Mouse (Mus musculus) midbrain, postnatal 0 days (tissue): ENCODE data around the gene Itpr2. TPM values are rescaled to one million over a fixed set of nuclear protein-coding genes. Genes with fewer than 3 reads are reported as not detected.
A peak's percentile ranks its signal among the peaks of the same experiment; 100 is the strongest.

ENCODE experiments used
- ATAC-seq: fragments of 200-750 bp; cut with Nextera tagmentation; 2 replicates; pipeline ENCODE4 v1.8.0; 2017; ENCODE audit warnings: moderate number of reproducible peaks, mild to moderate bottlenecking, moderate TSS enrichment, moderate library complexity; ENCODE audit not compliant: low FRiP score
- DNase-seq: peaks from one replicate; pipeline ENCODE4 v3.0.0-alpha.2; 2015; ENCODE audit warnings: low spot score
- H3K27ac ChIP-seq: fragments of 300-500 bp; sonication (generic); 2 replicates; pipeline ENCODE4 v1.5.1; 2014; ENCODE audit warnings: low read depth, mild to moderate bottlenecking, low read length, mixed read lengths
- H3K27me3 ChIP-seq: fragments of 300-500 bp; sonication (generic); 2 replicates; pipeline ENCODE4 v1.6.1; 2014; ENCODE audit warnings: low read length, control low read depth, mixed read lengths; ENCODE audit not compliant: insufficient read depth
- H3K36me3 ChIP-seq: fragments of 300-500 bp; sonication (generic); 2 replicates; pipeline ENCODE4 v1.6.1; 2014; ENCODE audit warnings: low read length, control low read depth, mixed read lengths; ENCODE audit not compliant: insufficient read depth
- H3K4me1 ChIP-seq: fragments of 300-500 bp; sonication (generic); 2 replicates; pipeline ENCODE4 v1.6.1; 2014; ENCODE audit warnings: mild to moderate bottlenecking, control low read depth, antibody characterized with exemption, low read length, mixed read lengths; ENCODE audit not compliant: insufficient read depth
- H3K4me2 ChIP-seq: fragments of 300-500 bp; sonication (generic); 2 replicates; pipeline ENCODE4 v1.6.1; 2014; ENCODE audit warnings: low read depth, mild to moderate bottlenecking, low read length, mixed read lengths; ENCODE audit not compliant: poor library complexity, severe bottlenecking
- H3K4me3 ChIP-seq: fragments of 300-500 bp; sonication (generic); 2 replicates; pipeline ENCODE4 v1.5.1; 2014; ENCODE audit warnings: low read depth, mild to moderate bottlenecking, low read length, moderate library complexity
- H3K9ac ChIP-seq: fragments of 300-500 bp; sonication (generic); replicated peaks from 2 replicates; pipeline ENCODE4 v1.6.1; 2014; ENCODE audit warnings: mild to moderate bottlenecking, low read length, moderate library complexity, mixed read lengths; ENCODE audit not compliant: poor library complexity, severe bottlenecking
- H3K9me3 ChIP-seq: fragments of 300-500 bp; sonication (generic); 2 replicates; pipeline ENCODE4 v1.6.1; 2016; ENCODE audit warnings: low read length, control low read depth
- CTCF ChIP-seq: IDR thresholded peaks from 2 replicates; pipeline ENCODE4 v1.5.1; 2016; ENCODE audit warnings: antibody characterized with exemption, mild to moderate bottlenecking
- WGBS: fragments of 180-500 bp; shearing (Covaris S2); extraction: QIAGEN DNeasy Blood & Tissue Kit; methylation state at CpG from one replicate; pipeline ENCODE4 v1.1.7; 2014; 5-methylcytosine and 5-hydroxymethylcytosine counted together
- polyA plus RNA-seq: library from polyadenylated mRNA; unstranded; fragments of >200 nt; fragmentation: Nextera tagmentation; extraction: Ambion mirVana; gene quantifications from 2 replicates; pipeline ENCODE4 v1.2.1, GENCODE M21; 2015
- total RNA-seq: library from RNA; depleted of rRNA; stranded (reverse); fragments of >200 nt; gene quantifications from 2 replicates; pipeline ENCODE4 v1.2.3, GENCODE M21; 2014

The Itpr2 gene
- total and polyA plus RNA-seq, 2 experiments from 2014 or later: 9.1 to 15.9 TPM

DNA sequence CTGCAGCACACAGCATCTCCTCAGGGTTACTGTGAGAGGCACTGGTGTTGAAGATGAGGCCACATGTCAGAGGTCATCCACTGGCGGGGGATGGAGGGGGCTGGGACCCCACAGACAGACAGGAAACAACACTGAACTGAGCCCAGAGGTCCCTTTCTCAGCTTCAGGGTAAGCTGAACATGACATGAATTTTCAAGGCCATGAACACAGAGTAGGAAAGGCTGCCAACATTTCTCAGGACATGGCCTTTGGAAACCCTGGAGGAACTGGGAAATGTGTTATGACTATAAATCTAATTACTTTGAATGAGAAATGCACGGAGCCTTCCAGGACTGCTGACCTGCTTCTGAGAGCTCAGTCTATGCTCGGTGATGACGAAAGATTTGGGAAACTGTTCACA lies 144.1 kb downstream of the Itpr2 start:
- H3K36me3 ChIP-seq: no peaks in the 10 kb centered on the region
- no peak overlapping the region for H3K4me3 ChIP-seq
- DNase-seq (peak; percentile 59), ATAC-seq (0 out of 2 replicates have a peak, but pooled peaks have one; percentile 34)
- H3K4me2 ChIP-seq: no peak overlapping the region
- 51% methylated on average over 4 of the region's 4 CpGs for WGBS
- H3K9ac ChIP-seq: no peak overlapping the region
- TF ChIP-seq CTCF: no peak
- H3K27ac ChIP-seq: 0 out of 2 replicates have a peak overlapping the region, but pooled peaks have one; percentile 3
- H3K9me3 ChIP-seq: no peaks in the 10 kb centered on the region
- no peaks in the 10 kb centered on the region for H3K27me3 ChIP-seq
- H3K4me1 ChIP-seq: no peaks in the 10 kb centered on the region

GRCm38 (mm10) chr6:146352258-146352805 lies 149.7 kb downstream of the Itpr2 start:
- peak; percentile 77 for ATAC-seq
- H3K4me2 ChIP-seq: no peak overlapping the region
- peak overlapping the region; percentile 60 for H3K27ac ChIP-seq
- no peaks in the 10 kb centered on the region for H3K9me3 ChIP-seq
- no peaks in the 10 kb centered on the region for H3K27me3 ChIP-seq
- no peak for TF ChIP-seq CTCF
- WGBS: 26% methylated on average over 9 of the region's 9 CpGs
- 0 out of 2 replicates have a peak, but pooled peaks cover 10% of the 10 kb centered on the region for H3K4me1 ChIP-seq
- peak; percentile 32 for DNase-seq
- H3K36me3 ChIP-seq: no peaks in the 10 kb centered on the region
- no peak overlapping the region for H3K9ac ChIP-seq
- H3K4me3 ChIP-seq: no peak overlapping the region

DNA sequence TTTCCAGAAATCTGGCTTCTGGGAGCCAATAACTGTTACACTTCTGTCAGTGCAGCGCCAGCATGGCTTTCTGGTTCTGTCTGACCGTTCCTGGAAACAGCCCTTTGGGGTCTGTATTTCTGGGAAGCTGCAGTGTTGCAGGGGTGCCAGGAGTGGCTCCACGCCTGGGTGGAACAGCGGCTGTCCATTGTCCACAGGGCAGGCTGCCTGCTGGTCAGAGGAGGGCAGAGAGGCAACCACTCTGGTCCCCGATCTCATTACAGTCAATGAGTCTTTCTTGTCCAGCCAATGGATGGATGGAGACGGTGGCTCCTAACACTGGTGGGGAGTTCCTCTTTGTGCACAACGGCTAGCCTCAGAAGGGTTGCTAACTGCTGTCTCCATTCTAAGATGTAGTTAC lies 150.2 kb downstream of the Itpr2 start:
- 66% methylated on average over 7 of the region's 7 CpGs for WGBS
- ATAC-seq (no peak), DNase-seq (no peak)
- H3K9ac ChIP-seq: no peak overlapping the region
- H3K27me3 ChIP-seq: no peaks in the 10 kb centered on the region
- H3K4me1 ChIP-seq: 0 out of 2 replicates have a peak, but pooled peaks cover 10% of the 10 kb centered on the region
- no peak for TF ChIP-seq CTCF
- H3K9me3 ChIP-seq: no peaks in the 10 kb centered on the region
- no peaks in the 10 kb centered on the region for H3K36me3 ChIP-seq
- H3K4me2 ChIP-seq: no peak overlapping the region
- H3K27ac ChIP-seq: peak overlapping the region; percentile 60
- no peak overlapping the region for H3K4me3 ChIP-seq

GRCm38 (mm10) chr6:146347568-146347967 lies 154.5 kb downstream of the Itpr2 start:
- WGBS: 54% methylated on average over 4 of the region's 4 CpGs
- ATAC-seq: no peak

GRCm38 (mm10) chr6:146346545-146347195 lies 155.4 kb downstream of the Itpr2 start:
- Histone ChIP-seq H3K27me3 (no peaks in the 10 kb centered on the region), H3K36me3 (no peaks in the 10 kb centered on the region), H3K4me3 (no peak overlapping the region), H3K4me1 (peaks cover 14% of the 10 kb centered on the region; the same call in 1 of the 2 replicates), H3K9ac (no peak overlapping the region), H3K9me3 (no peaks in the 10 kb centered on the region), H3K27ac (no peak overlapping the region), H3K4me2 (no peak overlapping the region)
- no peak for TF ChIP-seq CTCF
- DNase-seq (no peak), ATAC-seq (no peak)
- 92% methylated on average over 8 of the region's 8 CpGs for WGBS

More at GRCm38 (mm10) chr6:146347568-146347967, 154.5 kb downstream of the Itpr2 start:
- Histone ChIP-seq H3K27ac (no peak overlapping the region), H3K36me3 (no peaks in the 10 kb centered on the region), H3K4me3 (no peak overlapping the region), H3K27me3 (no peaks in the 10 kb centered on the region), H3K4me1 (peaks cover 21% of the 10 kb centered on the region; the same call in 1 of the 2 replicates), H3K9ac (no peak overlapping the region), H3K4me2 (no peak overlapping the region), H3K9me3 (no peaks in the 10 kb centered on the region)
- TF ChIP-seq CTCF: no peak
- DNase-seq: no peak

DNA sequence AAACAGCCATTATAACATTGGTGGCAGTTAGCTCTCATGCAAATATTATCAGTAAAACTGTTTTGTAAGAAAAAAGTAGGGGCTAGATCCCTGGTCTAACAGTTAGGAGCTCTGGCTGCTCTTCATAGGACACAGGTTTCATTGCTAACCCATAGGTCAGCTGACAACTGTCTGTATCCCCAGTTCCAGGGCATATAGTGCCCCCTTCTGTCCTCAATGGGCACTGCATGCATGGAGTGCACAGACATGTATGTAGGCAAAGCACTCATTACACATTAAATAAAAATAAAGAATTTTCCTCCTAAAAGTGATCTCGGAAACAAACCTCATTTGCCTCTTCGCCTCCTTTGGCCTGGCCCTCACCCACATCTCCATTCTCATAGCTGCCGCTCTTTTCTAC lies 157.3 kb downstream of the Itpr2 start:
- Histone ChIP-seq H3K4me3 (no peak overlapping the region), H3K4me1 (peaks cover 13% of the 10 kb centered on the region; the same call in 1 of the 2 replicates), H3K36me3 (no peaks in the 10 kb centered on the region), H3K27me3 (no peaks in the 10 kb centered on the region), H3K9ac (no peak overlapping the region), H3K9me3 (no peaks in the 10 kb centered on the region), H3K27ac (no peak overlapping the region), H3K4me2 (no peak overlapping the region)
- no peak for ATAC-seq
- WGBS: 97% methylated on average over 3 of the region's 3 CpGs
- DNase-seq: peak; percentile 40
- TF ChIP-seq CTCF: peak; percentile 67
